Mouse (Mus musculus) liver, adult 2 months (tissue): ENCODE data around the gene Ugt1a6b. TPM values are rescaled to one million over a fixed set of nuclear protein-coding genes. Genes with fewer than 3 reads are reported as not detected.
"Not testable (repeated sequence)": the region's sequence is repeated elsewhere in the genome, so short reads cannot be mapped to it uniquely, and the experiment has no call there.

Experiments
- DNase-seq: peaks from one replicate; pipeline ENCODE4 v3.0.0-alpha.2; 2011; ENCODE audit warnings: low read depth, low spot score; ENCODE audit errors: extremely low read depth
- H3K27ac ChIP-seq: fragments of 200-500 bp; replicated peaks from 2 replicates; pipeline ENCODE4 v1.5.1; 2012; ENCODE audit warnings: low read depth, mild to moderate bottlenecking, control low read depth, inconsistent platforms, low read length; ENCODE audit not compliant: insufficient read depth
- H3K27me3 ChIP-seq: fragments of 200-500 bp; 2 replicates; pipeline ENCODE4 v1.6.1; 2012; ENCODE audit warnings: mild to moderate bottlenecking, moderate library complexity, low read length, inconsistent platforms; ENCODE audit not compliant: control insufficient read depth, insufficient read depth
- H3K36me3 ChIP-seq: fragments of 200-500 bp; 2 replicates; pipeline ENCODE4 v1.6.1; 2012; ENCODE audit warnings: low read length, inconsistent platforms; ENCODE audit not compliant: control insufficient read depth, insufficient read depth
- H3K4me1 ChIP-seq: fragments of 200-500 bp; 2 replicates; pipeline ENCODE4 v1.6.1; 2011; ENCODE audit warnings: low read length; ENCODE audit not compliant: control insufficient read depth, insufficient read depth
- H3K4me3 ChIP-seq: fragments of 200-500 bp; 2 replicates; pipeline ENCODE4 v1.5.1; 2011; ENCODE audit warnings: low read depth, mild to moderate bottlenecking, control low read depth, low read length, moderate library complexity; ENCODE audit not compliant: insufficient read depth
- H3K79me2 ChIP-seq: fragments of 200-500 bp; 2 replicates; pipeline ENCODE4 v1.6.1; 2012; ENCODE audit warnings: inconsistent platforms, mild to moderate bottlenecking, low read length, moderate library complexity; ENCODE audit not compliant: control insufficient read depth, insufficient read depth
- H3K9ac ChIP-seq: fragments of 200-500 bp; 2 replicates; pipeline ENCODE4 v1.6.1; 2012; ENCODE audit warnings: low read depth, mild to moderate bottlenecking, control low read depth, inconsistent platforms, low read length
- CTCF ChIP-seq: fragments of 200-500 bp; IDR thresholded peaks from 2 replicates; pipeline ENCODE4 v1.5.1; 2011; ENCODE audit warnings: low read depth, low read length, control low read depth
- POLR2A ChIP-seq: fragments of 200-500 bp; IDR thresholded peaks from 2 replicates; pipeline ENCODE4 v1.6.1; 2011; ENCODE audit warnings: low read length, control low read depth; ENCODE audit not compliant: insufficient read depth; ENCODE audit errors: extremely low read depth
- WGBS: fragments of 180-500 bp; shearing (Covaris S2); methylation state at CpG from one replicate; pipeline ENCODE4 v1.1.7; 2018; 5-methylcytosine and 5-hydroxymethylcytosine counted together
- polyA plus RNA-seq: library from polyadenylated mRNA; depleted of rRNA; stranded (reverse); fragments of >200 nt; gene quantifications from 2 replicates; pipeline ENCODE4 v1.2.3, GENCODE M21; 2012
- total RNA-seq: library from RNA; depleted of rRNA; stranded (reverse); fragments of >200 nt; gene quantifications from 2 replicates; pipeline ENCODE4 v1.2.3, GENCODE M21; 2014

Ugt1a6b gene
- total and polyA plus RNA-seq, 2 experiments, result 91.0 to 97.1 TPM

DNA sequence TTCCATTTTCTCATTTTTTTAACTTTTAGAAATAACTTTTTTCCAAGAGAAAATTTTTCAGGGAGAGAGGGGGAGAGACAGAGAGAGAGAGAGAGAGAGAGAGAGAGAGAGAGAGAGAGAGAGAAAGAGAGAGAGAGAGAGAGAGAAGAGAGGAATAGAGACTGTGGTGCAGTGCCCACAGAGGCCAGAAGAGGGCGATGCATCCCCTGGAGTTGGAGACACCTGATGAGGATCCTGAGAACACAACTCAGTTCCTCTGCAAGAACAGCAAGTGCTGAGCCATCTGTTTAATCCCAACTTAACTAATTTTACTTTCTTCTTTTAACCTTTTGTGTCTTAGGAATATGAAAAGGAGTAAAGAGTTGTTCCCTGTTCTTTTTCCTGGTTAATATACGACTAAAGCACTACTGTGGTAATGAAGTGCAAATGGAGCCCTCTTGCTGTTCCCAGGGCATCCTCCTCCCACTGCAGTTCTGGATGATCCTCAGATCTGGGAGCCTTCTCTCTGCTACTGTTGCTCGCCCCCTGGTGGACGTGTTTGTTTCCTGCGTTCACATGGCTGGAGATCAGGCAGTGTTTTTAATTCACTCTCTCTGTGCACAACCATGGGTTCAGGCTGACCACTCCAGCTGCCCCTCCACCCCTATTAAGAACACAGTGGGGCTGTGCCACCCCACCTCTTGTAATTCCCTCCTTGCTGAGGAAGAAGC lies 41.1 kb downstream of the Ugt1a6b start:
- 11% methylated on average over 5 of the region's 5 CpGs for WGBS
- TF ChIP-seq CTCF, result peak; percentile 70

DNA sequence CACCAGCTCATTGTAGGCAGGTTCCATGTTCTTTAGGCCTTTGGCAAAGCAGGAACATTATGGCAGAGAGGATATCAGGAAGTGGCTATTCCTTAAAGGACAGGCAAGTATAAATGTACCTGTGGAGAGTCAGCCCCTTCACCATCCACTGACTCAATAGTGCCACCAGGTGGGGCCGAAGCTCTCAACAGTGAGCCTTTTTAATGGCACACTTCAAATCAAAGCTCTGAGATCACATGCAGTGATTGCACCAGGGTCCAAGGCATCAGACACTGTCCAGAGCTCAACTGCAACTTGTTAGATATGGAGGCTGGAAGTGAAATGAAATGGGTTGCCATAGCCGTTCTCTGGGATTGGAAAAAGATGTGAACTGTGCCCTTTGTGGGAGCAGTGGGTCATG lies 42.2 kb downstream of the Ugt1a6b start:
- Histone ChIP-seq H3K79me2 (peaks cover 23% of the 10 kb centered on the region; the same call in 1 of the 2 replicates), H3K27ac (peak overlapping the region; percentile 12; the same call in 1 of the 2 replicates), H3K4me1 (peaks cover 18% of the 10 kb centered on the region)
- TF ChIP-seq CTCF, result peak; percentile 21; the same call in 1 of the 2 replicates
- not testable (repeated sequence) for H3K9ac ChIP-seq, H3K4me3 ChIP-seq, H3K27me3 ChIP-seq, H3K36me3 ChIP-seq
- peak; percentile 61 for DNase-seq
- 35% methylated on average over 2 of the region's 2 CpGs for WGBS

More for the DNA sequence above, 41.1 kb downstream of the Ugt1a6b start:
- H3K9ac ChIP-seq, H3K4me3 ChIP-seq, H3K36me3 ChIP-seq, H3K27me3 ChIP-seq: not testable (repeated sequence)
- DNase-seq, result peak; percentile 61
- Histone ChIP-seq H3K79me2 (peaks cover 16% of the 10 kb centered on the region; the same call in 1 of the 2 replicates), H3K27ac (peak overlapping the region; percentile 48), H3K4me1 (peaks cover 20% of the 10 kb centered on the region)

DNA sequence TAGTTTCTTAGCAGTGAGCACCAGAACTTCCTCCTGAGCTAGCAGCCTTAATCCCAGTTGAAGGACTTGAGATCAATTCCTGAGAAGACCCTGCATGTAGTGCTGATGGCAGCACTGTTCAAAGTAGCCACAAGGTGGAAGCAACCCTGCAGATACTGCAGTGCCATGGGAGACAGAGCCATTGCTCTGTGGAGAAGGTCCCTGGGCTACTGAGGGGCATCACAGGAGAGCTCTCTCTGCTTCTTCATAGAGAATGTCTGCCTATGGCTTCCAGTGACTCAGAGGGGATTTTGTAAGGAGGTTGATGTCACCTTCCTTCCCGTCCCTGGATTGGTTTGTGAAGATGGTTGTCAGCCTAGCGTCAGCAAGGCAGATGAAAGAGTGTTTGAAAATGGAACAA lies 47.1 kb downstream of the Ugt1a6b start:
- H3K27ac ChIP-seq, H3K27me3 ChIP-seq, H3K9ac ChIP-seq, DNase-seq, H3K4me3 ChIP-seq: not testable (repeated sequence)
- H3K79me2 ChIP-seq, result peaks cover 39% of the 10 kb centered on the region
- peaks cover 12% of the 10 kb centered on the region for H3K4me1 ChIP-seq
- peaks cover 15% of the 10 kb centered on the region for H3K36me3 ChIP-seq
- WGBS, result 84% methylated on average over 2 of the region's 2 CpGs

DNA sequence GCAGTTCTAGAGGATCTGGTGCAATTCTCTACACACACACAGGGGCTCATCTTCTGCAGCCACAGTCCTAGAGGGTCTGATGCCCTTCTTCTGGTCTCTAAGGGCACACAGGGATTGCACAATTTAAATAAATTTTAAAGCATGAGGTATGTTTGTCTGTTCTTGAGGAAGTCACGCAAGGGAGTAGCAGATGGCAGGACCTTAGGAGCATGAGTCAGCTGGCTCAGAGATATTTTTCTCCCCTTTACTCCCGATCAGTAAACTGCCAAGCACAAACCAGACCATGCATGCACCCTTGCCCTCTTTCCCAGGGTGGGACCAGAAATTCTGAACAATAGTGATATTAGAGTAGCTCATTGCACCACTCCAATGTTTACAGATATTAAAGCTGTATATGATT lies 55.4 kb downstream of the Ugt1a6b start:
- TF ChIP-seq CTCF, result no peak
- H3K4me1 ChIP-seq, result peaks cover 8% of the 10 kb centered on the region
- H3K36me3 ChIP-seq, result peaks cover 13% of the 10 kb centered on the region; the same call in 1 of the 2 replicates
- H3K79me2 ChIP-seq, result peaks cover 22% of the 10 kb centered on the region
- WGBS, result 31% methylated on average over 2 of the region's 2 CpGs
- no peak for DNase-seq
- H3K9ac ChIP-seq, result no peak overlapping the region
- no peak overlapping the region for H3K27ac ChIP-seq
- no peak overlapping the region for H3K4me3 ChIP-seq
- H3K27me3 ChIP-seq, result no peaks in the 10 kb centered on the region

DNA sequence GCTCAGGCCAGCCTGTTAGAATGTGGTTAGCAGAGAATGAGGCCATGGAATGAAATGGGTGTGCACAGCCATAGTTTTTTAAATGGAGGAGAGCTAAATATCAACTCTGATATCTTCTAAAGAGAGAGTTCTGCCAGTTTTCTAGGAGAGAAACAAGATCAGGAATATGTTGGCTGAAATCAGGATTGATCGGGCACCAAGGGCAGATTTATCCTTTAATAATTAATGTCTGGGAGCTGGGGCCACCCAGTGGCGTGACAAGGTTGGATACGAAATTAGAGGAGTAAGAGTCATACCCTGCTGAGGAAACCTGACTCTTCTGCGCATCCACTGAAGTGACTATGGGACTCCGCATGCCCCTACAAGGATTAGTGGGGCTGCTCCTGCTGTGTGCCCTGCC lies 62.7 kb downstream of the Ugt1a6b start, which contains the start of gene Ugt1a5:
Gene Ugt1a5, plus strand, starts transcription at position 302 of the 400 bp plus-strand sequence.
- peaks cover 23% of the 10 kb centered on the region for H3K79me2 ChIP-seq
- DNase-seq, result peak; percentile 92

DNA sequence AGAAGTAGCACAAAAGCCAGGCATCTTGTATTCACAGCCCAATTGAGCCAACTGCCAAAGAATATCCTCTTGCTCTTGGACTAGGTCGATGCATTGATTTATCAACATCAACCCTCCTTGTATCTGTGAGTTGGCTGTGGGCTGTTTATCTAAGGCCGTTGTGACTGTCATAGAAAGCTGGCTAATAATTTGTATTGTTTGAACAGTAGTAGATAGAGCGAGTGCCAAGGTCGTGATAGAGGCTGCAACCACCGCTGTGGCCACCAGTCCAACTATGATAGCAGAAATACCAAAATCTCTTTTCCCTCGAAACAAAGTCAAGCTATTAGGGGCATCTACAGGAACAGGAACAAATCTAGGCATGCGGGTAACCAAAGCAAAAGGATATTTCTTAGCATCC lies 69.1 kb downstream of the Ugt1a6b start:
- H3K4me3 ChIP-seq, H3K27ac ChIP-seq, H3K9ac ChIP-seq, H3K27me3 ChIP-seq: not testable (repeated sequence)
- H3K4me1 ChIP-seq, result peaks cover 19% of the 10 kb centered on the region
- peaks cover 12% of the 10 kb centered on the region; the same call in 1 of the 2 replicates for H3K79me2 ChIP-seq
- DNase-seq, result peak; percentile 94
- WGBS, result 21% methylated on average over 6 of the region's 7 CpGs
- peaks cover 11% of the 10 kb centered on the region for H3K36me3 ChIP-seq

More for the DNA sequence above, 62.7 kb downstream of the Ugt1a6b start, which contains the start of gene Ugt1a5:
- peak within 1 kb of the TSS; percentile 55 for H3K4me3 ChIP-seq
- peak within 1 kb of the TSS; percentile 73 for H3K9ac ChIP-seq
- H3K4me1 ChIP-seq, result peaks cover 30% of the 10 kb centered on the region
- TF ChIP-seq CTCF, result no peak; the same call in 1 of the 2 replicates
- TF ChIP-seq POLR2A, result no peak
- 28% methylated on average over 5 of the region's 5 CpGs for WGBS
- H3K27me3 ChIP-seq, result no peaks in the 10 kb centered on the region
- peak within 1 kb of the TSS; percentile 93 for H3K27ac ChIP-seq
- peaks cover 9% of the 10 kb centered on the region for H3K36me3 ChIP-seq
